Mouse (Mus musculus): ENCODE measurements at regions not wholly inside any gene's neighbourhood (a gene's known extent, or its start where the extent isn't known, plus 50 kb on each side); places are given as distances from the start of the nearest gene placed in this dataset.

DNA sequence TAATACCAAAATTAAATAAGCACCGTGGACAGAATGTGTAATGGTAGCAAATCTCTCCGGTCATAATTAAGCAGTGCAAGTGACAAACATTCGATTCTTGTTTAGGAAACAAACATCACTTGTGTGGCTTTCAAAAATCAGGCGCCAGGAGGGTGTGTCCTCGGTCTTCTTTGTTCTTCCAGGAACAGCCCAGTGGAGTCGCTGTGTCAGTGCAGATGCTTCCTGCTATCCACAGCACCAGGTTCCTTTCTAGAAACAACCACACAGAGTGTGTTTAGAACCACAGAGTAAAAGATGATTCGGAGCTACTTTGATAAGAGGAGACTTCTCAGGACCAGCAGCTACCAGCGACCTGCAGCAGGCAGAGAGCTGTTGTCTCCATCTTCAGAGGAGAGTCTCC, 273.3 kb upstream of the N4bp1 start:
- ATAC-seq (replicated peaks; ENCODE audit: insufficient number of reproducible peaks, insufficient read depth, low FRiP score, low read depth) = no peak
- H3K9me3 ChIP-seq (replicated peaks) = no peaks in the 10 kb centered on the region
- H3K36me3 ChIP-seq = no peaks in the 10 kb centered on the region
- no peak overlapping the region for H3K4me2 ChIP-seq
- no peaks in the 10 kb centered on the region for H3K27me3 ChIP-seq
- no peak overlapping the region for H3K4me3 ChIP-seq
- H3K27ac ChIP-seq = no peak overlapping the region
- no peaks in the 10 kb centered on the region for H3K4me1 ChIP-seq (replicated peaks)
- H3K9ac ChIP-seq = no peak overlapping the region
- 54% methylated on average over 8 of the region's 8 CpGs for WGBS

DNA sequence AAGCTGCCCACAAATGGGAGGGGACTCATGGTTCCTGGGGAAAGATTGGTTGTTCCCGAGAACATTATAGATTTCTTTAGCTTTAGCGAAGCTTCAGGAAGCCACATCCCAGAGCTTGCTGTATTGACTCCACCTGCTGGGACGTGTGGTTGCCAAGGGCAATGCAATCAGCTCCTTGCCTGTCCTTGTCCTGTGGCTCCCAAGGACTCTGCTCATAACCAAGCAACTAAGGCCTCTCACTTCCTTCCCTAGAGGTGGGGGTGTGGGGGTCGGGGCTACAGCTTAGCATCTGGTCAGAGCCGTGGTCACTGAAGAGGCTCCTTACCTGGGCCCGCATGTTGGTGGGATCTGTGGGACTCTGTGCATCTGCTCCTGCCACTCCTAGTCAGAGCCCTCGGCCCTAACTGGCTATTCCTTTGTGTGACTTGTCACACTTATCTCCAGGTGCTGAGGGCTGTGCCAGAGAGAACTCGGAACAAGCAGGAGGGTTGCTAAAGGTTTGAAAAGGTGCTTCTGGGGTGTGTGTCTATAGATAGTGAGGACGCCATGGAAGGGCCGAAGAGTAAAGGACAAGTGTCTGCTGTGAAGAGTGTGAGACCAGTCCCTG, 270.9 kb upstream of the N4bp1 start:
- no peak for ATAC-seq (replicated peaks; ENCODE audit: insufficient number of reproducible peaks, insufficient read depth, low FRiP score, low read depth)
- Histone ChIP-seq H3K4me2 (no peak overlapping the region), H3K27ac (no peak overlapping the region), H3K27me3 (no peaks in the 10 kb centered on the region), H3K4me3 (no peak overlapping the region), H3K9ac (no peak overlapping the region), H3K9me3 (replicated peaks) (no peaks in the 10 kb centered on the region), H3K36me3 (no peaks in the 10 kb centered on the region), H3K4me1 (replicated peaks) (no peaks in the 10 kb centered on the region)
- WGBS = 55% methylated on average over 10 of the region's 10 CpGs

DNA sequence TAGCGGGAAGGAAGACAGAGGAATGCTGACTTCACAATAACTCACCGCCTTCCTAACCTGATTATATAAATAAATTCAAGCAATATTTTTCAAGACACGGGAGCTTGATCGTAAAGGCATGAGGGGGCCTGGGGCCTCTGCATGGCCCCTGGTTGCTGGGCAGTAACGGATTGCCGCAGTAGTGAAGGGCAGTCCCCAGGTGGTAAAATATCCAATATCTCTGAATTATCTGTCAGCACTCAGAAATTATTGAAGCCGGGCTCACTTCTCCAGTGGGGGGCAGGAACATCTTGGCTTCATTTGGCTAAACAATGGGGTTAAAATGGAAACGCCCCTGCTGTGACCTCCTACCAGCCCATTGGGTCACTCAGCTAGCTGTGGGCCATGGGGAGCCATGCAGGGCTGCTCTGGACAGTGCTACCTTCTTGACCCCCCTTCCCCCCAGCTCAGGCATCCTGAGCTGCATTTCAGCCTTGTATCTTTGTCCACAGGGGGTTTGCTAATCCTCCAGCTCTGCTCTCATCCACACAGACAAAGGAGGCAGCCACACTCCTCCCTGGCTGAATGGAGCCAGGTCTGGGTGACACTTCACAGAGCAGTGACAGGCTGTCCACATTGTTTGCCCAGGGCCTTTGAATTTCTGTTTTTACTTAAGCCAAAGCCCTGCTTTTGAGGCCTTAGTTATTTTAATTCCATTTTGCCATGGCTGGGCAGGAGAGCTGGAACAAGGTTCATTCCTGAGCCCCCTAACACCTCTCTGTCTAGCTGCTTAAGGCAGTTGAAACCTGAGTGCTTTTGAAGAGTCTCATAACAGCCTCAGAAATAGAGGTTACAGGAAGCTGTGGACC, 267.2 kb upstream of the N4bp1 start:
- Histone ChIP-seq H3K9me3 (replicated peaks) (no peaks in the 10 kb centered on the region), H3K4me2 (no peak overlapping the region), H3K4me3 (no peak overlapping the region), H3K4me1 (replicated peaks) (no peaks in the 10 kb centered on the region), H3K9ac (no peak overlapping the region), H3K27me3 (no peaks in the 10 kb centered on the region), H3K27ac (no peak overlapping the region), H3K36me3 (no peaks in the 10 kb centered on the region)
- 55% methylated on average over 8 of the region's 8 CpGs for WGBS
- no peak; the same call in 1 of the 2 replicates for ATAC-seq (replicated peaks; ENCODE audit: insufficient number of reproducible peaks, insufficient read depth, low FRiP score, low read depth)

DNA sequence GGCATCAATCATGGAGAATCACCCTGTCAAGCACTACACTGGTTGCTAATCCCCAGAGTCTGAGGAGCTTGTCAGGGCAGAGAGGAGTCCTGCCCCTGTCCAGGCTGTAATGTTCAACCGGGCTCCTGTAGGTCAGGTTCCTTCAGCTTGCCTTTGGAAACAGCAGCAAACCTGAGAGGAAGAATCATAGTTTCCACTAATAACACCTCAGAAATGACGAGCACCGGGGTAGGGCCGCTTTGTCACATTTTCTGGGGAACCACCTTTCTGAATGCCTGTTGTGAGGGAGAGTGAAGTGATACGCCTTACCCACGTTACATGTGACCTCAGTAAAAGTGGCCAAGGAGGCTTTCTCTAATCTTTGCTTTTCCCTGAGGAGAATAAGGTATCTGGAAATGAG, 263.8 kb upstream of the N4bp1 start:
- Histone ChIP-seq H3K4me3 (no peak overlapping the region), H3K4me2 (no peak overlapping the region), H3K36me3 (no peaks in the 10 kb centered on the region), H3K9ac (no peak overlapping the region), H3K9me3 (replicated peaks) (no peaks in the 10 kb centered on the region), H3K27me3 (no peaks in the 10 kb centered on the region), H3K27ac (no peak overlapping the region), H3K4me1 (replicated peaks) (no peaks in the 10 kb centered on the region)
- 81% methylated on average over 6 of the region's 6 CpGs for WGBS
- no peak for ATAC-seq (replicated peaks; ENCODE audit: insufficient number of reproducible peaks, insufficient read depth, low FRiP score, low read depth)

DNA sequence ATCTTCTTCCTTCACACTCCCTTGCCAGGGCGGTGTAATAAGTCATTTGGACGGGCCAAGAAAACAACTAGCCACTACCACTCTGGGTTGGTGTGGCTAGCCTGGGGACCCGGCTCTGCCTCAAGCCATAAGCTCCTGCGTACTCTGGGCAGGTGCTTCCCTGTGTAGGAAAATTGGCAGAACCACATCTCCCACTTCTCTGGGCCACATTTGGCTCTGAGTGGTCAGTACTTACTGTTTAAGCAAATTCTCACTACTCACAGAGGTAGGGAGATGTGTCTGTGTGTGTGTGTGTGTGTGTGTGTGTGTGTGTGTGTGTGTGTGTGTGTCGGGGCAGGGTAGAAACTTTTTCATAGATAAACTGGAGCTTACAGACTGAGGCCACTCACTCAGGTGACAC, 262.6 kb upstream of the N4bp1 start:
- H3K9ac ChIP-seq = no peak overlapping the region

DNA sequence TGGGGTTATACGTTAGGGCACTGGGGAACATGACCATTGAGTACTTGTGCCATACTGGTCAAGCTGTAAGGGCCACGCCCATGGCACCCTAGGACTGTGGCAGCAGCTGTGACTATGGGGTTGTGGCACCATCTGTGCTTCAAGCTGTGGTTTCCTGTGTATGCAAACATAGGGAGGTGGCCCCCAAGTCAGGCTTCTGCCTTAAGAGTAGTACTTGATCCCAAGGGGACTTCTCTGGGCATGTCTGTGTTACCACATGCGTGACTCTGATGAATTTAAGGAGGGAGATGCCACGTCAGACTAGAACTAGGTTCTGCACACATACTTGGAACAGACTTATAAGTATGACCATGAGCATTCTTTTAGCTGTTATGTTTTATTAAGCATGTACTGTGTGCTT, 252.4 kb upstream of the N4bp1 start:
- Histone ChIP-seq H3K27ac (no peak overlapping the region), H3K27me3 (no peaks in the 10 kb centered on the region), H3K4me3 (no peak overlapping the region), H3K36me3 (no peaks in the 10 kb centered on the region), H3K4me1 (replicated peaks) (no peaks in the 10 kb centered on the region), H3K9ac (no peak overlapping the region), H3K9me3 (replicated peaks) (no peaks in the 10 kb centered on the region), H3K4me2 (no peak overlapping the region)
- no peak for ATAC-seq (replicated peaks; ENCODE audit: insufficient number of reproducible peaks, insufficient read depth, low FRiP score, low read depth)
- WGBS = 83% methylated on average over 4 of the region's 4 CpGs

More for the DNA sequence above, 262.6 kb upstream of the N4bp1 start:
- Histone ChIP-seq H3K27me3 (no peaks in the 10 kb centered on the region), H3K4me2 (no peak overlapping the region), H3K4me1 (replicated peaks) (no peaks in the 10 kb centered on the region), H3K27ac (no peak overlapping the region), H3K9me3 (replicated peaks) (no peaks in the 10 kb centered on the region), H3K4me3 (no peak overlapping the region), H3K36me3 (no peaks in the 10 kb centered on the region)
- no peak for ATAC-seq (replicated peaks; ENCODE audit: insufficient number of reproducible peaks, insufficient read depth, low FRiP score, low read depth)
- WGBS = 69% methylated on average over 5 of the region's 5 CpGs

DNA sequence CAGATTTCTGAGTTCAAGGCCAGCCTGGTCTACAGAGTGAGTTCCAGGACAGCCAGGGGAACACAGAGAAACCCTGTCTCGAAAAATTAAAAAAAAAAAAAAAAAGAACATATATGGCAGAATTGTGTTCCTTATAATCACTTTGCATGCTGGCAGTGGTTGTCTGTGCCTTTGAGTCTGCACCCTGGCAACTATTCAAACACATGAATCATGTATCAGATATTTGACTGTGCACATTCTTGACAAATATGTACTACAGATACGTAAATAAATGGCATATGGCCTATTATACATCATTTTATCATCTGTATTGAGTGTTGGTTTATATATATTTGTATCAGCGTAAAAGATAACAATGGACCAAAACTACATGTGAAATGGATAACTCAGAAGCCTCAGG, 246.7 kb upstream of the N4bp1 start:
- Histone ChIP-seq H3K4me1 (replicated peaks) (peaks cover 7% of the 10 kb centered on the region), H3K9ac (no peak overlapping the region), H3K4me2 (no peak overlapping the region), H3K36me3 (no peaks in the 10 kb centered on the region), H3K4me3 (no peak overlapping the region), H3K27ac (no peak overlapping the region), H3K27me3 (no peaks in the 10 kb centered on the region), H3K9me3 (replicated peaks) (no peaks in the 10 kb centered on the region)
- WGBS = 74% methylated on average over 3 of the region's 3 CpGs
- ATAC-seq (replicated peaks; ENCODE audit: insufficient number of reproducible peaks, insufficient read depth, low FRiP score, low read depth) = no peak

DNA sequence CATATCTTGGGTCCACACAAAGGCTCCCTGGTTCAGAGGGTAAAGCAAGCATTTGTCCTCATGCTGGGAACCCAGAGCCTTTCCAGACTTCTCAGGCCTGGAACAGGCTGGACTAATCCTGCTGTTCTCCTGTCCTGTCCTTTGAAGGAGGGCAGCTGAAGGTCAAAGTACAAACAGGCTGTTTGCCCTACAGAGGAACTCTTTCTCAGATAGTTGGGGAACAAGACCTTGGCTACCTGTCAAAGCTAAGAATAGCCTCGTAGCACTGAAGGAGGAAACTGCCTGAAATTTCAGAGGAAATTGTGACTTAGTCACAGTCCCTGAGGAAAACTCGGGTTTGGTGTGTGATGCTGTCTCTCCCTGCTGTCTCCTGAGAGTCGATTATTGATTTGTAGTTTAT, 245.6 kb upstream of the N4bp1 start:
- Histone ChIP-seq H3K4me2 (no peak overlapping the region), H3K9ac (no peak overlapping the region), H3K9me3 (replicated peaks) (no peaks in the 10 kb centered on the region), H3K4me1 (replicated peaks) (peaks cover 7% of the 10 kb centered on the region), H3K4me3 (no peak overlapping the region), H3K27me3 (no peaks in the 10 kb centered on the region), H3K36me3 (no peaks in the 10 kb centered on the region), H3K27ac (no peak overlapping the region; the same call in 1 of the 2 replicates)
- 36% methylated on average over 3 of the region's 3 CpGs for WGBS
- ATAC-seq (replicated peaks; ENCODE audit: insufficient number of reproducible peaks, insufficient read depth, low FRiP score, low read depth) = no peak

DNA sequence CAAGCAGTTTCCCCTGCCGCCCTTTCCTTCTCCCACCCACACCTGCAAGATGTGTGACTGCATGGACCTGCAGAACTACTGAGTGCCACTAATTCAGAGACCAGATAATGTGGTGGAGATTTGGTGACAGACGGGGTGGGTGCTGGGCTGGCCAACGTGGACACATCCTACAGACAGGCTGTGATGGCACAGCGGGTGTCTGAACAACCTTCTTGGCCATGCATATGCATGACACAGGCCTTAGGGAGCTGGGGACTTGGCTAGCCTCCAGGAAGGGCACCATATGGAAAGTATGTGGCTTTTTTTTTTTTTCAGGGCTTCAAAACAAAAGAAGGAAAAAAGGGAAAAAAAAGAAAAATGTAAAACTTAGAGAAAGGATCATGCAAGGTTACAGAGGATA, 243.5 kb upstream of the N4bp1 start:
- no peak overlapping the region for H3K27ac ChIP-seq
- no peak for ATAC-seq (replicated peaks; ENCODE audit: insufficient number of reproducible peaks, insufficient read depth, low FRiP score, low read depth)
- peaks cover 7% of the 10 kb centered on the region for H3K4me1 ChIP-seq (replicated peaks)
- 59% methylated on average over 4 of the region's 4 CpGs for WGBS
- no peak overlapping the region for H3K4me2 ChIP-seq
- no peak overlapping the region for H3K4me3 ChIP-seq
- no peak overlapping the region for H3K9ac ChIP-seq
- H3K36me3 ChIP-seq = no peaks in the 10 kb centered on the region
- H3K27me3 ChIP-seq = no peaks in the 10 kb centered on the region
- no peaks in the 10 kb centered on the region for H3K9me3 ChIP-seq (replicated peaks)

DNA sequence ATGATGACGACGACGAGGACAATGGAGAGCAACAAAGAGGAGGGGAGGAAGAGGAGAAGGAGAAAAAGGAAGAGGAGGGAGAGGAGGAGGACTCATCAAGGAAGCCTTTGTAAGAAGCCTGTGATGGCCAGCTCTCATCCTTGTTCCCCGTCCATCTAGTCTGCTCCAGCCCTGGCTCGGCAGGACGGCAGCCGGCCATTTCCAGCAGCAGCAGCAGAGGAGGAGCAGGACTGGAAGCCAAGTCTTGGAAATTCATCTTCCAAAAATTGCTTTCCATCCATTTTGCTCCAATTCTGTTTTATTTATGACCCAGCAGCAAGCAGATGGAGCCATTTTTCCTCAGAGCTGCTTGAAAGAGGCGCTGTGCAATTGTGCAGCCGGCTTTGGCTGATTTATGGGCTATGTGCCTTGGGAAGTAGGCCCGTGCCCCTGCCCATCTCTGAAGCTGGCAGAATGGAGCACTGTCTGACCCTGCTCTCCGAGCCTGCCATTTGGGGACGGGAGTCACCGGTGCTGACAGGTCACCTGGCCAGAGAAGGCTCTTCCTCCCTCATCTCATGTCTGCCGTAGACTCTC, 231.2 kb upstream of the N4bp1 start:
- H3K27me3 ChIP-seq = no peaks in the 10 kb centered on the region
- no peaks in the 10 kb centered on the region for H3K9me3 ChIP-seq (replicated peaks)
- WGBS = 81% methylated on average over 14 of the region's 14 CpGs
- H3K9ac ChIP-seq = no peak overlapping the region
- H3K36me3 ChIP-seq = no peaks in the 10 kb centered on the region
- no peak overlapping the region for H3K27ac ChIP-seq
- no peak overlapping the region for H3K4me2 ChIP-seq
- H3K4me1 ChIP-seq (replicated peaks) = no peaks in the 10 kb centered on the region
- no peak overlapping the region for H3K4me3 ChIP-seq
- no peak for ATAC-seq (replicated peaks; ENCODE audit: insufficient number of reproducible peaks, insufficient read depth, low FRiP score, low read depth)

DNA sequence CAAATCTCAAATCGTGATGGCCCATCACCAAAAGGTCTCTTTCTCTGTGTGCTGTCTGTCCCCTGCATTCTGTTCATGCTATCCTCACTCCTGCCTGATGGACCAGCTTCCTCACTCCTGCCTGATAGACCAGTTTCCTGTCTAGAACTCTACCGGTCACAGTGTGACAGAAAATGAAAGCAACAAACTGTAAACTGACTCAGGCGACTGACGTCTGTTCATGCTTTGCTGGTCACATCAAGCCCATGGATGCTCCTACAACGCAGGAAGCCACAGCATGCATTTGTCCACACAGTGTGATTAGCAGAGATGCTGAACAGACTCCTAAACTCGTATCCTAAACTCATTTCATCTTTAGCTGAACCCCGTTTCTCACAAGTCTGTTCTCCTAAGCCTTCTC, 227.3 kb upstream of the N4bp1 start:
- ATAC-seq (replicated peaks; ENCODE audit: insufficient number of reproducible peaks, insufficient read depth, low FRiP score, low read depth) = no peak
- H3K4me2 ChIP-seq = no peak overlapping the region
- no peak overlapping the region for H3K27ac ChIP-seq
- H3K27me3 ChIP-seq = no peaks in the 10 kb centered on the region
- H3K36me3 ChIP-seq = no peaks in the 10 kb centered on the region
- H3K9me3 ChIP-seq (replicated peaks) = no peaks in the 10 kb centered on the region
- H3K4me3 ChIP-seq = no peak overlapping the region
- WGBS = 68% methylated on average over 7 of the region's 7 CpGs
- no peaks in the 10 kb centered on the region for H3K4me1 ChIP-seq (replicated peaks)
- H3K9ac ChIP-seq = no peak overlapping the region

DNA sequence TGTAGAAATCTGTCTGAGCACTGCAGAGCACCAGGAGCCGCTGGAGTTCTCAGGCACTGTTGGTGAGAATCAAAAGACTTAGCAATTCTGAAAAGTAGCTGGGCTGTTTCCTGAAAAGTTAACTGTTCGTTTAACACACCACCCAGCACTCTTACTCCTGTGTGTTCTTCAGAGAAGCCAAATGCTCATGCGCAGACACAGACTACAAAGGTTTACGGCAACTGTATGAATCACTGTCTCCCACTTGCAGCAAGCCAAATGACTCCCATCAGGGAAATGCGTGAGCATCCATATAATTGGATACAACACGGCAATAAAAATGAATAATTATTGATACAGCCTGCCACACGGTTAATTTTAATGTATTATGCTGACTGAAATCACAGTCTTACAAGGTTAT, 220.0 kb upstream of the N4bp1 start:
- Histone ChIP-seq H3K36me3 (no peaks in the 10 kb centered on the region), H3K4me2 (no peak overlapping the region), H3K9me3 (replicated peaks) (no peaks in the 10 kb centered on the region), H3K4me1 (replicated peaks) (no peaks in the 10 kb centered on the region), H3K9ac (no peak overlapping the region), H3K27me3 (no peaks in the 10 kb centered on the region), H3K27ac (no peak overlapping the region), H3K4me3 (no peak overlapping the region)
- WGBS = 77% methylated on average over 7 of the region's 7 CpGs
- no peak for ATAC-seq (replicated peaks; ENCODE audit: insufficient number of reproducible peaks, insufficient read depth, low FRiP score, low read depth)

Measured in heart, embryonic 15.5 days (tissue).